Mouse (Mus musculus) small intestine, adult 2 months (tissue): Measurements from ENCODE around the gene Arhgef40. TPM values are rescaled to one million over a fixed set of nuclear protein-coding genes. Genes with fewer than 3 reads are reported as not detected.

ENCODE experiments used
- H3K27ac ChIP-seq: fragments of 200-500 bp; 2 replicates; pipeline ENCODE4 v1.5.1; 2012; ENCODE audit warnings: low read depth, low read length, control low read depth, inconsistent platforms; ENCODE audit not compliant: insufficient read depth
- H3K27me3 ChIP-seq: fragments of 200-500 bp; 2 replicates; pipeline ENCODE4 v1.6.1; 2012; ENCODE audit warnings: mild to moderate bottlenecking, moderate library complexity, low read length, inconsistent platforms; ENCODE audit not compliant: control insufficient read depth, insufficient read depth
- H3K36me3 ChIP-seq: fragments of 200-500 bp; 2 replicates; pipeline ENCODE4 v1.6.1; 2012; ENCODE audit warnings: mild to moderate bottlenecking, low read length, control low read depth, inconsistent platforms; ENCODE audit not compliant: control insufficient read depth, insufficient read depth
- H3K4me1 ChIP-seq: fragments of 200-500 bp; 2 replicates; pipeline ENCODE4 v1.6.1; 2012; ENCODE audit warnings: low read length, inconsistent platforms, mixed read lengths; ENCODE audit not compliant: control insufficient read depth, insufficient read depth, insufficient read length
- H3K4me3 ChIP-seq: fragments of 200-500 bp; 2 replicates; pipeline ENCODE4 v1.5.1; 2012; ENCODE audit warnings: low read depth, mild to moderate bottlenecking, control low read depth, inconsistent platforms, low read length, moderate library complexity
- CTCF ChIP-seq: fragments of 200-500 bp; IDR thresholded peaks from 2 replicates; pipeline ENCODE4 v1.5.1; 2012; ENCODE audit warnings: low read depth, mild to moderate bottlenecking, control low read depth, inconsistent platforms, low read length, moderate library complexity, mixed read lengths; ENCODE audit not compliant: insufficient replicate concordance, insufficient read length; ENCODE audit errors: extremely low read depth
- POLR2A ChIP-seq: fragments of 200-500 bp; IDR thresholded peaks from 2 replicates; pipeline ENCODE4 v1.6.1; 2012; ENCODE audit warnings: low read depth, mild to moderate bottlenecking, control low read depth, inconsistent platforms, low read length, moderate library complexity
- WGBS: fragments of 180-500 bp; shearing (Covaris S2); methylation state at CpG from one replicate; pipeline ENCODE4 v1.1.7; 2018; 5-methylcytosine and 5-hydroxymethylcytosine counted together
- polyA plus RNA-seq: library from polyadenylated mRNA; depleted of rRNA; stranded (reverse); fragments of >200 nt; gene quantifications from 2 replicates; pipeline ENCODE4 v1.2.3, GENCODE M21; 2012

Gene Arhgef40
- polyA plus RNA-seq, 1 experiment, result 19.1 TPM

GRCm38 (mm10) chr14:52019051-52019589 lies 34.6 kb downstream of the Arhgef40 start:
- H3K27ac ChIP-seq, result peak overlapping the region; percentile 98
- WGBS, result 11% methylated on average over 12 of the region's 12 CpGs
- H3K27me3 ChIP-seq, result no peaks in the 10 kb centered on the region
- H3K4me3 ChIP-seq, result peak overlapping the region; percentile 77
- peaks cover 21% of the 10 kb centered on the region for H3K4me1 ChIP-seq
- H3K36me3 ChIP-seq, result no peaks in the 10 kb centered on the region
- TF ChIP-seq POLR2A (no peak), CTCF (peak; percentile 43; the same call in 1 of the 2 replicates)

DNA sequence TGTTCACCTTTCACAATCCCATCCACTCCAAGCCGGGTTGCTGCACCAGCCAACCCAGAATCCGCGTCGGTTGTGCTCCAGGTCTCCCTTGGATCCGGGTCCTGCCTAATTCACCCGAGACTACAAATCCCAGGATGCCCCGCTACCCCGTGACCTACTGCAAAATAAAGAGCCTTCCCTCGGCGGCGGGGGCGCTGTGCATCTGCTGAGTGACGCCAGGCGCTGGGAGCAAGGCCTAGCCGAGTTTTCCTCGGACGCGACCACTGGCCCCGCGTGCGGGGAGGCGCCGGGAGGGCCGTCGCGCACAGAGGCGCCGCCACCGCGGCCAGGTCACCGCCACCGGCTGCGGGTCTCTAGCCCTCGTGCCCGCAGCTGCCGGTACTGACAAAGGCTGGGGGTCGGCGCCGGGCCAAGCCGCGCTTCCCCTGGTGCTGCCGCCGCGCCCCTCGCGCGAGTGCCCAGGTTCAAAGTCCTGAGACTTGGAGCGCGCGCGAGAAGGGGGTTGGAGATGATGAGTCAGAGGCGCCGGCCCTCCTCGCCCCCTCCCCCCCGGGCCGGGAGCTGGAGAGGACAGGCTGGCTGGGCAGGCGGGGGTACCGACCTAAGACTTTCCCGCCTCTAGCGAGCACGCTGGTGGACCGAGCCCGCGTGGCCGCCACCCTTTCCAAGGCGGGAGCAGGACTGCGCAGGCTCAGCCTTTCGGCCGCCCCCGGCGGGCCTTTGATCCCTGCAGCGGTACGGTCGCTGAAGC lies 35.2 kb downstream of the Arhgef40 start:
- Histone ChIP-seq H3K27ac (peak overlapping the region; percentile 98), H3K27me3 (no peaks in the 10 kb centered on the region), H3K36me3 (no peaks in the 10 kb centered on the region), H3K4me1 (peaks cover 21% of the 10 kb centered on the region), H3K4me3 (peak overlapping the region; percentile 77)
- under 1% methylated on average over 74 of the region's 74 CpGs for WGBS
- TF ChIP-seq CTCF (peak; percentile 33; the same call in 1 of the 2 replicates), POLR2A (peak; percentile 11)

DNA sequence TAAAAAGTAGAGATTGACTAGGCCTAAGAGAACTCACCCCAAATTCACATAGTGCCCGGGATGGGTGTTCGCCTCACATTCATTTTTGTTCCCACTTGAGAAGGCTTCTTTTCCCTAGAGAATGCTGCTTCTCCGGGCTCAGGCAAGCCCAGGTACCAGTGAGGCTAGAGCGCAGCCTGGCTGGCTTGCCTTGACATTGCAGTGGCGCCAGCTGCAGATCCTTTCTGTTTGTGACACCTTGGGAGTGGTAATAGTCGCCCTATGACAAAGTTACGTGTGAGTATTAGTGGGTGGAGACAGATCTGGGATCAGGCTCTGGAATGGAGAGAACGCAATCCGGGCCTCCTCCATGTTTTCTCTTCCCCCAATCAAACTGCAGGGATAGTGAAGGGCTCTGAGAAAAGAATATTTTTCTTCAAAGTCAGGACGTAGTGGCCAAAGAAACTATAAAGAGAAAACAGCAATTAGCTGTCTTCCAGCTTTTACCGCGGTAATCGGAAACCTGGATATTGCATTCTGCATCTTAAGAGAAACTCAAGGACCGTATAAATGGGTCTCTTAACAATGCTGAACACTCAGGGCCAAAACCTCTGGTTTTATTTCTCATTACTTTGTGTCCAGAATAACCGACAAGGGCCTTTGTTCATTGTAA lies 36.1 kb downstream of the Arhgef40 start, which contains the start of gene Zfp219:
TSS of gene Zfp219 (minus strand) at position 248 of the 652 bp plus-strand sequence.
- peak within 1 kb of the TSS; percentile 77 for H3K4me3 ChIP-seq
- no peaks in the 10 kb centered on the region for H3K36me3 ChIP-seq
- H3K27me3 ChIP-seq, result no peaks in the 10 kb centered on the region
- TF ChIP-seq POLR2A, result peak; percentile 66
- TF ChIP-seq CTCF, result peak; percentile 81; the same call in 1 of the 2 replicates
- 5% methylated on average over 15 of the region's 15 CpGs for WGBS
- peak within 1 kb of the TSS; percentile 98 for H3K27ac ChIP-seq
- H3K4me1 ChIP-seq, result peaks cover 19% of the 10 kb centered on the region

DNA sequence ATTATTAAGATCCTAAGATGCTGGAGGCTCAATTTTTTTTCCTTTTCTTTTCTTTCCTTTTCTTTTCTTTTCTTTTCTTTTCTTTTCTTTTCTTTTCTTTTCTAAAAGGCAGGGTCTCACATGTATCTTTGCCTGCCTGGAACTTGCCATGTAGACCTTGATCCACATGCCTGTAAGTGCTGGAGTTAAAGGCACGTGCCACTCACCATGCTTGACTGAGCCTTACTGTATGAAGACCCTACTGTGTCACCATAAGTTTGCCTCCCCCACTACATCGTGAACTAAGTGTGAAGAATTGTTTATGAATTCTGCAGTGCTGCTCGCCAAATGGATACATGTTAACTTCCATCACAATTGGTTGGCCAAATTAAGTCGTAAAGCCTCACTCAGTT lies 36.6 kb downstream of the Arhgef40 start:
- Histone ChIP-seq H3K4me3 (no peak overlapping the region), H3K27ac (no peak overlapping the region)
- WGBS, result 70% methylated on average over 4 of the region's 4 CpGs

GRCm38 (mm10) chr14:52021568-52022212 lies 37.2 kb downstream of the Arhgef40 start:
- H3K4me3 ChIP-seq, result no peak overlapping the region
- H3K27ac ChIP-seq, result no peak overlapping the region
- no peaks in the 10 kb centered on the region for H3K27me3 ChIP-seq
- 93% methylated on average over 8 of the region's 8 CpGs for WGBS
- H3K4me1 ChIP-seq, result peaks cover 11% of the 10 kb centered on the region
- no peaks in the 10 kb centered on the region for H3K36me3 ChIP-seq
- TF ChIP-seq CTCF (no peak), POLR2A (no peak)

More for the DNA sequence above, 36.6 kb downstream of the Arhgef40 start:
- Histone ChIP-seq H3K4me1 (peaks cover 14% of the 10 kb centered on the region), H3K27me3 (no peaks in the 10 kb centered on the region), H3K36me3 (no peaks in the 10 kb centered on the region)
- TF ChIP-seq CTCF (no peak), POLR2A (no peak)

- no peak for TF ChIP-seq CTCF
- TF ChIP-seq POLR2A, result no peak
- H3K36me3 ChIP-seq, result no peaks in the 10 kb centered on the region
- peak overlapping the region; percentile 65 for H3K27ac ChIP-seq
- WGBS, result 58% methylated on average over 3 of the region's 3 CpGs
- no peak overlapping the region for H3K4me3 ChIP-seq
- H3K4me1 ChIP-seq, result peaks cover 11% of the 10 kb centered on the region
- no peaks in the 10 kb centered on the region for H3K27me3 ChIP-seq
Observed at GRCm38 (mm10) chr14:52022244-52022708, 37.8 kb downstream of the Arhgef40 start.
